Mouse (Mus musculus) CH12.LX (cell line): Measurements from ENCODE around the gene Ttll6. TPM values are rescaled to one million over a fixed set of nuclear protein-coding genes. Genes with fewer than 3 reads are reported as not detected.

Experiments
- DNase-seq: peaks from one replicate; pipeline ENCODE4 v3.0.0-alpha.2; 2013; ENCODE audit errors: extremely low read depth
- H3K27ac ChIP-seq: 2 replicates; pipeline ENCODE4 v1.5.1; 2012; ENCODE audit warnings: low read depth, mild to moderate bottlenecking, control low read depth, moderate library complexity; ENCODE audit not compliant: insufficient read depth
- H3K27me3 ChIP-seq: replicated peaks from 2 replicates; pipeline ENCODE3; 2012; ENCODE audit warnings: inconsistent platforms
- H3K36me3 ChIP-seq, 2 experiments: replicated peaks in 1 of 2; 2 replicates each; pipeline versions ENCODE3 to v1.6.1; 2012; ENCODE audit warnings: inconsistent platforms in 1 of 2, low read length in 1 of 2, mild to moderate bottlenecking in 1 of 2, mixed read lengths in 1 of 2, moderate library complexity in 1 of 2; ENCODE audit not compliant: control insufficient read depth in 1 of 2, insufficient read depth in 1 of 2
- H3K4me1 ChIP-seq, 2 experiments: 2 replicates each; pipeline ENCODE4 v1.6.1; 2012; ENCODE audit warnings: inconsistent platforms in 1 of 2, moderate library complexity in 1 of 2; ENCODE audit not compliant: insufficient read depth in 2 of 2, control insufficient read depth in 1 of 2
- H3K4me2 ChIP-seq: 2 replicates; pipeline ENCODE4 v1.6.1; 2012; ENCODE audit warnings: low read depth, mild to moderate bottlenecking, control low read depth; ENCODE audit not compliant: poor library complexity, insufficient read depth, severe bottlenecking
- H3K4me3 ChIP-seq, 3 experiments: fragments of 150-350 bp in 1 of 3; sonication (generic) in 1 of 3; replicated peaks in 1 of 3; 2 replicates each; pipeline versions ENCODE3 to v1.5.1; 2011 to 2012; ENCODE audit warnings: low read depth in 2 of 3, low read length in 2 of 3, mild to moderate bottlenecking in 2 of 3, moderate library complexity in 2 of 3, control low read depth in 1 of 3, improper control_type of control experiment in 1 of 3, inconsistent platforms in 1 of 3, mixed read lengths in 1 of 3; ENCODE audit not compliant: poor library complexity in 1 of 3
- H3K79me2 ChIP-seq: replicated peaks from 2 replicates; pipeline ENCODE4 v1.6.1; 2012; ENCODE audit warnings: mild to moderate bottlenecking, moderate library complexity; ENCODE audit not compliant: control insufficient read depth, poor library complexity, insufficient read depth, severe bottlenecking; ENCODE audit errors: extremely low read depth
- H3K9ac ChIP-seq: 2 replicates; pipeline ENCODE4 v1.6.1; 2012; ENCODE audit warnings: low read depth, mild to moderate bottlenecking, control low read depth, moderate library complexity; ENCODE audit not compliant: insufficient read depth
- H3K9me3 ChIP-seq: replicated peaks from 2 replicates; pipeline ENCODE3; 2012; ENCODE audit warnings: low read length, inconsistent platforms, mixed read lengths
- CHD1 ChIP-seq: IDR thresholded peaks from 2 replicates; pipeline ENCODE4 v1.6.1; 2012; ENCODE audit warnings: low read depth, low read length, improper control_type of control experiment, inconsistent platforms
- CHD2 ChIP-seq: IDR thresholded peaks from 2 replicates; pipeline ENCODE4 v1.6.1; 2011; ENCODE audit warnings: low read length, improper control_type of control experiment
- CTCF ChIP-seq, 2 experiments: IDR thresholded peaks in 1 of 2; conservative IDR thresholded peaks in 1 of 2; 2 replicates each; pipeline ENCODE4 v1.5.1; 2011 to 2012; ENCODE audit warnings: low read depth in 2 of 2, low read length in 2 of 2, improper control_type of control experiment in 1 of 2, inconsistent platforms in 1 of 2, mild to moderate bottlenecking in 1 of 2, moderate library complexity in 1 of 2
- E2F4 ChIP-seq: IDR thresholded peaks from 2 replicates; pipeline ENCODE4 v1.6.1; 2011; ENCODE audit warnings: low read depth, low read length, improper control_type of control experiment; ENCODE audit not compliant: insufficient replicate concordance
- ELF1 ChIP-seq: IDR thresholded peaks from 2 replicates; pipeline ENCODE4 v1.6.1; 2014; ENCODE audit warnings: low read depth, mild to moderate bottlenecking, inconsistent platforms, low read length, improper control_type of control experiment
- GABPA ChIP-seq: IDR thresholded peaks from 2 replicates; pipeline ENCODE4 v1.6.1; 2012; ENCODE audit warnings: low read depth, low read length, improper control_type of control experiment, inconsistent platforms; ENCODE audit not compliant: insufficient replicate concordance
- HCFC1 ChIP-seq: IDR thresholded peaks from 2 replicates; pipeline ENCODE4 v1.6.1; 2012; ENCODE audit warnings: low read depth, mild to moderate bottlenecking, inconsistent platforms, low read length, improper control_type of control experiment
- IRF4 ChIP-seq: IDR thresholded peaks from 2 replicates; pipeline ENCODE4 v1.6.1; 2014; ENCODE audit warnings: low read depth, mild to moderate bottlenecking, inconsistent platforms, low read length, improper control_type of control experiment
- JUND ChIP-seq: conservative IDR thresholded peaks from 2 replicates; pipeline ENCODE4 v1.6.1; 2011; ENCODE audit warnings: low read depth, low read length, improper control_type of control experiment
- KAT2A ChIP-seq: IDR thresholded peaks from 2 replicates; pipeline ENCODE4 v1.6.1; 2012; ENCODE audit warnings: low read length, improper control_type of control experiment, inconsistent platforms; ENCODE audit not compliant: insufficient replicate concordance
- MAFK ChIP-seq: IDR thresholded peaks from 2 replicates; pipeline ENCODE4 v1.6.1; 2011; ENCODE audit warnings: low read length, improper control_type of control experiment; ENCODE audit not compliant: insufficient replicate concordance
- MAX ChIP-seq: IDR thresholded peaks from 2 replicates; pipeline ENCODE4 v1.6.1; 2011; ENCODE audit warnings: low read length, improper control_type of control experiment
- MXI1 ChIP-seq: IDR thresholded peaks from 2 replicates; pipeline ENCODE4 v1.6.1; 2011; ENCODE audit warnings: mild to moderate bottlenecking, low read depth, low read length, improper control_type of control experiment
- MYC ChIP-seq: IDR thresholded peaks from 2 replicates; pipeline ENCODE4 v1.6.1; 2011; ENCODE audit warnings: low read depth, mild to moderate bottlenecking, improper control_type of control experiment, low read length
- NELFE ChIP-seq: IDR thresholded peaks from 2 replicates; pipeline ENCODE4 v1.6.1; 2011; ENCODE audit warnings: low read depth, low read length, improper control_type of control experiment
- PAX5 ChIP-seq: IDR thresholded peaks from 2 replicates; pipeline ENCODE4 v1.6.1; 2012; ENCODE audit warnings: low read length, inconsistent platforms, mixed read lengths
- POLR2A ChIP-seq: IDR thresholded peaks from 2 replicates; pipeline ENCODE4 v1.6.1; 2011; ENCODE audit warnings: low read depth, mild to moderate bottlenecking, improper control_type of control experiment, low read length
- POLR2AphosphoS2 ChIP-seq: IDR thresholded peaks from 2 replicates; pipeline ENCODE4 v1.6.1; 2011; ENCODE audit warnings: low read depth, low read length, improper control_type of control experiment
- RAD21 ChIP-seq: IDR thresholded peaks from 2 replicates; pipeline ENCODE4 v1.6.1; 2011; ENCODE audit warnings: low read depth, mild to moderate bottlenecking, low read length, improper control_type of control experiment, moderate library complexity
- RCOR1 ChIP-seq: conservative IDR thresholded peaks from 2 replicates; pipeline ENCODE4 v1.6.1; 2012; ENCODE audit warnings: low read depth, mild to moderate bottlenecking, inconsistent platforms, low read length, improper control_type of control experiment
- SIN3A ChIP-seq: IDR thresholded peaks from 2 replicates; pipeline ENCODE4 v1.6.1; 2012; ENCODE audit warnings: low read length, improper control_type of control experiment, inconsistent platforms
- SMC3 ChIP-seq: IDR thresholded peaks from 2 replicates; pipeline ENCODE4 v1.6.1; 2011; ENCODE audit warnings: low read depth, low read length, improper control_type of control experiment
- TBP ChIP-seq: conservative IDR thresholded peaks from 2 replicates; pipeline ENCODE4 v1.6.1; 2011; ENCODE audit warnings: low read depth, low read length, improper control_type of control experiment
- TCF12 ChIP-seq: IDR thresholded peaks from 2 replicates; pipeline ENCODE4 v1.6.1; 2014; ENCODE audit warnings: low read depth, mild to moderate bottlenecking, inconsistent platforms, low read length, improper control_type of control experiment
- UBTF ChIP-seq: IDR thresholded peaks from 2 replicates; pipeline ENCODE4 v1.6.1; 2012; ENCODE audit warnings: low read depth, mild to moderate bottlenecking, inconsistent platforms, low read length, improper control_type of control experiment, moderate library complexity
- USF1 ChIP-seq: IDR thresholded peaks from 2 replicates; pipeline ENCODE4 v1.6.1; 2014; ENCODE audit warnings: low read depth, mild to moderate bottlenecking, inconsistent platforms, low read length, improper control_type of control experiment
- ZC3H11A ChIP-seq: IDR thresholded peaks from 2 replicates; pipeline ENCODE4 v1.6.1; 2012; ENCODE audit warnings: low read depth, mild to moderate bottlenecking, inconsistent platforms, low read length, improper control_type of control experiment
- ZMIZ1 ChIP-seq: IDR thresholded peaks from 2 replicates; pipeline ENCODE4 v1.6.1; 2012; ENCODE audit warnings: low read depth, mild to moderate bottlenecking, inconsistent platforms, low read length, improper control_type of control experiment
- dilution Hi-C: fragments of 300-500 bp; cut with MboI; formaldehyde crosslinking; loops from 2 replicates; pipeline ENCODE4 v1.14.3; 2020; ENCODE audit warnings: low sequenced_read_pairs; ENCODE audit not compliant: extremely low pct_unique_long_range_greater_than_20kb, extremely low pct_ligation_motif_present
- in situ Hi-C: fragments of 300-500 bp; cut with MboI; formaldehyde crosslinking; loops from 3 replicates; pipeline ENCODE4 v1.14.3; 2019; ENCODE audit warnings: low sequenced_read_pairs, low pct_ligation_motif_present, low pct_unique_long_range_greater_than_20kb, mixed read lengths
- polyA plus RNA-seq: library from polyadenylated mRNA; unstranded; fragments of >175 nt; gene quantifications from 2 replicates; pipeline ENCODE4 v1.2.1, GENCODE M21; 2012; ENCODE audit warnings: low read depth; ENCODE audit not compliant: insufficient read length
- total RNA-seq, 2 experiments: library from RNA; depleted of rRNA; stranded (reverse); fragments of 300-350 nt in 1 of 2; fragments of >200 nt in 1 of 2; gene quantifications; 2 replicates each; pipeline ENCODE4 v1.2.3; 2012 to 2014

The Ttll6 gene
- total and polyA plus RNA-seq, 3 experiments, result 0.09 TPM; not detected in 2

GRCm38 (mm10) chr11:96177546-96178174 is 44.1 kb downstream of the Ttll6 start:
- dilution Hi-C loops (no loop called here), in situ Hi-C loops (no loop called here)
- Histone ChIP-seq H3K4me1 (peaks cover 0 to 9% of the 10 kb centered on the region in 2 experiments; a peak in 3 of 4 replicates), H3K79me2 (no peaks in the 10 kb centered on the region), H3K27ac (no peak overlapping the region), H3K9ac (no peak overlapping the region), H3K4me3 (no peak overlapping the region), H3K36me3 (no peaks in the 10 kb centered on the region), H3K4me2 (no peak overlapping the region), H3K27me3 (peaks cover 82% of the 10 kb centered on the region), H3K9me3 (peaks cover under 1% of the 10 kb centered on the region)
- DNase-seq, result no peak
- no peak for TF ChIP-seq JUND
- TF ChIP-seq IRF4, result no peak
- TF ChIP-seq MYC, result no peak
- TF ChIP-seq CTCF (conservative IDR thresholded peaks at IDR 0.05 in 1 of 2, IDR thresholded peaks at IDR 0.05 in 1 of 2; ENCODE audit: low read depth in 2 of 2, low read length in 2 of 2), result no peak
- no peak for TF ChIP-seq MAFK
- no peak for TF ChIP-seq UBTF
- no peak for TF ChIP-seq CHD1
- no peak for TF ChIP-seq TBP
- TF ChIP-seq MXI1, result no peak
- TF ChIP-seq RCOR1, result no peak
- no peak for TF ChIP-seq PAX5
- TF ChIP-seq RAD21, result no peak
- no peak for TF ChIP-seq E2F4
- no peak for TF ChIP-seq POLR2AphosphoS2
- no peak for TF ChIP-seq SMC3
- no peak for TF ChIP-seq HCFC1
- no peak for TF ChIP-seq POLR2A
- TF ChIP-seq SIN3A, result no peak
- no peak for TF ChIP-seq MAX

- H3K9ac ChIP-seq, result no peak overlapping the region
- H3K4me3 ChIP-seq, result no peak overlapping the region
- no peaks in the 10 kb centered on the region for H3K79me2 ChIP-seq
- peaks cover 0 to 4% of the 10 kb centered on the region in 2 experiments; a peak in 3 of 4 replicates for H3K4me1 ChIP-seq
- H3K36me3 ChIP-seq, result no peaks in the 10 kb centered on the region
- peaks cover 78% of the 10 kb centered on the region for H3K27me3 ChIP-seq
- no peak overlapping the region for H3K4me2 ChIP-seq
- dilution Hi-C loops, result no loop called here
- in situ Hi-C loops, result no loop called here
- DNase-seq, result no peak
- peaks cover 4% of the 10 kb centered on the region for H3K9me3 ChIP-seq
- H3K27ac ChIP-seq, result no peak overlapping the region
- no peak for TF ChIP-seq RAD21
- TF ChIP-seq ZC3H11A, result no peak
- no peak for TF ChIP-seq MAFK
- no peak for TF ChIP-seq RCOR1
- TF ChIP-seq NELFE, result no peak
- TF ChIP-seq E2F4, result no peak
- no peak for TF ChIP-seq ELF1
- no peak for TF ChIP-seq GABPA
- no peak for TF ChIP-seq KAT2A
- TF ChIP-seq SIN3A, result no peak
- no peak for TF ChIP-seq ZMIZ1
- TF ChIP-seq USF1, result no peak
- no peak for TF ChIP-seq TCF12
- TF ChIP-seq CHD2, result no peak
Measured at GRCm38 (mm10) chr11:96178356-96178755, 44.8 kb downstream of the Ttll6 start.
